Mouse (Mus musculus) kidney, embryonic 15.5 days (tissue): ENCODE results near the gene Mogat1. TPM values are rescaled to one million over a fixed set of nuclear protein-coding genes. Genes with fewer than 3 reads are reported as not detected.

ENCODE experiments used
- ATAC-seq: fragments of 200-750 bp; cut with Nextera tagmentation; replicated peaks from 2 replicates; pipeline ENCODE4 v1.8.0; 2017; ENCODE audit warnings: moderate TSS enrichment; ENCODE audit not compliant: low FRiP score
- H3K27ac ChIP-seq: fragments of 300-500 bp; sonication (generic); 2 replicates; pipeline ENCODE4 v1.5.1; 2015; ENCODE audit warnings: mild to moderate bottlenecking, inconsistent platforms
- H3K27me3 ChIP-seq: fragments of 300-500 bp; sonication (generic); 2 replicates; pipeline ENCODE4 v1.6.1; 2015; ENCODE audit warnings: inconsistent platforms
- H3K36me3 ChIP-seq: fragments of 300-500 bp; sonication (generic); 2 replicates; pipeline ENCODE4 v1.6.1; 2015; ENCODE audit warnings: inconsistent platforms
- H3K4me1 ChIP-seq: fragments of 300-500 bp; sonication (generic); 2 replicates; pipeline ENCODE4 v1.6.1; 2015; ENCODE audit warnings: inconsistent platforms
- H3K4me2 ChIP-seq: fragments of 300-500 bp; sonication (generic); 2 replicates; pipeline ENCODE4 v1.6.1; 2015; ENCODE audit warnings: moderate library complexity, mild to moderate bottlenecking, inconsistent platforms
- H3K4me3 ChIP-seq: fragments of 300-500 bp; sonication (generic); replicated peaks from 2 replicates; pipeline ENCODE4 v1.5.1; 2015; ENCODE audit warnings: mild to moderate bottlenecking, inconsistent platforms
- H3K9ac ChIP-seq: fragments of 300-500 bp; sonication (generic); 2 replicates; pipeline ENCODE4 v1.6.1; 2015; ENCODE audit warnings: mild to moderate bottlenecking, inconsistent platforms
- H3K9me3 ChIP-seq: fragments of 300-500 bp; sonication (generic); replicated peaks from 2 replicates; pipeline ENCODE4 v1.6.1; 2016; ENCODE audit warnings: inconsistent platforms
- WGBS: fragments of 180-500 bp; shearing (Covaris S2); methylation state at CpG from one replicate; pipeline ENCODE4 v1.1.7; 2015; ENCODE audit warnings: mixed read lengths; 5-methylcytosine and 5-hydroxymethylcytosine counted together
- polyA plus RNA-seq: library from polyadenylated mRNA; unstranded; fragments of >200 nt; fragmentation: Nextera tagmentation; extraction: Ambion mirVana; gene quantifications from 2 replicates; pipeline ENCODE4 v1.2.1, GENCODE M21; 2015

Gene Mogat1
- polyA plus RNA-seq, 1 experiment from 2014 or later = 0.47 TPM

GRCm38 (mm10) chr1:78512756-78513155 is 2.0 kb downstream of the Mogat1 start:
- Histone ChIP-seq H3K9ac (no peak overlapping the region), H3K27me3 (peaks cover 6% of the 10 kb centered on the region), H3K9me3 (no peaks in the 10 kb centered on the region), H3K4me1 (peaks cover 12% of the 10 kb centered on the region; the same call in 1 of the 2 replicates), H3K27ac (no peak overlapping the region), H3K36me3 (no peaks in the 10 kb centered on the region), H3K4me3 (no peak overlapping the region), H3K4me2 (no peak overlapping the region)
- no peak for ATAC-seq
- 78% methylated on average over 8 of the region's 8 CpGs for WGBS

DNA sequence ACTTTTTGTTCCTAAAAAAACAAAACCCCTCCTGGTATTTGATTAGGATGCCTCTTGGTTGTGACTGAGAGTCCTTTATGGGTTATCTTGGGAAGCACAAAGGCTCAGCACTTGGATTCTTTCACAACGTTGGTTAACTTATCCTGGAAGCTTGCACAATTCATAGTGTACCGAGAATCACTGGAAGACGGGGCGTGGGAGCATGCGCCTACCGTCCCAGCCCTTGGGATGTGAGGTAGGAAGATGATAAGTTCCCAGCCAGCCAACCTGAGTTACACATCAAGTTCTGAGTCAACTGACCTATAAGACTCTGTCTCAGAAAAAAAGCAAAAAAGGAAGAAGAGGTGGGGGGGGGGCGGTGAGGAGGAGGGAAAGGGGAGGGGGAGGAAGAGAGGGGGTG is 8.1 kb downstream of the Mogat1 start:
- Histone ChIP-seq H3K27me3 (no peaks in the 10 kb centered on the region), H3K4me1 (no peaks in the 10 kb centered on the region), H3K9me3 (no peaks in the 10 kb centered on the region), H3K36me3 (no peaks in the 10 kb centered on the region), H3K9ac (no peak overlapping the region), H3K4me3 (no peak overlapping the region), H3K4me2 (no peak overlapping the region), H3K27ac (no peak overlapping the region)
- 89% methylated on average over 7 of the region's 7 CpGs for WGBS
- ATAC-seq = no peak

GRCm38 (mm10) chr1:78525189-78525886 is 14.5 kb downstream of the Mogat1 start:
- Histone ChIP-seq H3K9me3 (no peaks in the 10 kb centered on the region), H3K4me2 (peak overlapping the region; percentile 40), H3K27ac (no peak overlapping the region), H3K9ac (no peak overlapping the region), H3K4me3 (no peak overlapping the region), H3K36me3 (no peaks in the 10 kb centered on the region), H3K4me1 (0 out of 2 replicates have a peak, but pooled peaks cover 6% of the 10 kb centered on the region), H3K27me3 (no peaks in the 10 kb centered on the region)
- no peak; the same call in 1 of the 2 replicates for ATAC-seq
- 36% methylated on average over 23 of the region's 23 CpGs for WGBS

DNA sequence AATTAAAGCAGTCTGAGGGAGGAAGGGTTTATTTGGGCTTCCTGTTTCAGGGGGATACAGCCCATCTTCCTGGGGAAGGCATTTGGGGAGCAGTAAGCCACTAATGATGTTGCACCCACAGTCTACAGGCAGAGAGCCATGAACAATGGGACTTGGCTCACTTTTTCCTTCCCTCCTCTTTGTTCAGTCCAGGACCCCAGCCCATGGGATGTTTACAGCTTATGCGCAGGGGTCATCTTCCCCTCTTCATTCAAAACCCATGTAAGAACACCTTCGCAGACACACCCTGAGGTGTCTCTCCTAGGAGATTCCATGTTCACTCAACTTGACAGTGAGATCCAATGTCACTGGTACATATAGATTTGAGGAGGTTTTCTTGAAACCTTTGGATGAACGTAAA is 17.6 kb downstream of the Mogat1 start:
- H3K4me1 ChIP-seq = 0 out of 2 replicates have a peak, but pooled peaks cover 6% of the 10 kb centered on the region
- no peaks in the 10 kb centered on the region for H3K27me3 ChIP-seq
- no peak overlapping the region for H3K9ac ChIP-seq
- 87% methylated on average over 3 of the region's 3 CpGs for WGBS
- no peak overlapping the region for H3K27ac ChIP-seq
- no peak overlapping the region for H3K4me3 ChIP-seq
- H3K4me2 ChIP-seq = no peak overlapping the region
- no peaks in the 10 kb centered on the region for H3K36me3 ChIP-seq
- ATAC-seq = no peak
- no peaks in the 10 kb centered on the region for H3K9me3 ChIP-seq

GRCm38 (mm10) chr1:78529011-78529410 is 18.2 kb downstream of the Mogat1 start:
- H3K4me2 ChIP-seq = no peak overlapping the region
- H3K27ac ChIP-seq = no peak overlapping the region
- no peak overlapping the region for H3K9ac ChIP-seq
- no peaks in the 10 kb centered on the region for H3K9me3 ChIP-seq
- no peak overlapping the region for H3K4me3 ChIP-seq
- H3K4me1 ChIP-seq = 0 out of 2 replicates have a peak, but pooled peaks cover 6% of the 10 kb centered on the region
- WGBS = 89% methylated on average over 8 of the region's 8 CpGs
- H3K27me3 ChIP-seq = no peaks in the 10 kb centered on the region
- no peak for ATAC-seq
- no peaks in the 10 kb centered on the region for H3K36me3 ChIP-seq

GRCm38 (mm10) chr1:78530500-78531215 is 19.9 kb downstream of the Mogat1 start:
- 66% methylated on average over 7 of the region's 7 CpGs for WGBS
- H3K27me3 ChIP-seq = no peaks in the 10 kb centered on the region
- no peaks in the 10 kb centered on the region for H3K36me3 ChIP-seq
- ATAC-seq = no peak
- H3K27ac ChIP-seq = no peak overlapping the region
- no peak overlapping the region for H3K4me3 ChIP-seq
- H3K9ac ChIP-seq = no peak overlapping the region
- no peaks in the 10 kb centered on the region for H3K9me3 ChIP-seq
- H3K4me2 ChIP-seq = no peak overlapping the region
- 0 out of 2 replicates have a peak, but pooled peaks cover 3% of the 10 kb centered on the region for H3K4me1 ChIP-seq

GRCm38 (mm10) chr1:78532184-78532800 is 21.5 kb downstream of the Mogat1 start:
- 89% methylated on average over 15 of the region's 15 CpGs for WGBS
- H3K9me3 ChIP-seq = no peaks in the 10 kb centered on the region
- no peak overlapping the region for H3K4me2 ChIP-seq
- no peak overlapping the region for H3K27ac ChIP-seq
- H3K4me1 ChIP-seq = 0 out of 2 replicates have a peak, but pooled peaks cover 3% of the 10 kb centered on the region
- no peak overlapping the region for H3K4me3 ChIP-seq
- H3K27me3 ChIP-seq = no peaks in the 10 kb centered on the region
- no peak overlapping the region for H3K9ac ChIP-seq
- no peak for ATAC-seq
- no peaks in the 10 kb centered on the region for H3K36me3 ChIP-seq

DNA sequence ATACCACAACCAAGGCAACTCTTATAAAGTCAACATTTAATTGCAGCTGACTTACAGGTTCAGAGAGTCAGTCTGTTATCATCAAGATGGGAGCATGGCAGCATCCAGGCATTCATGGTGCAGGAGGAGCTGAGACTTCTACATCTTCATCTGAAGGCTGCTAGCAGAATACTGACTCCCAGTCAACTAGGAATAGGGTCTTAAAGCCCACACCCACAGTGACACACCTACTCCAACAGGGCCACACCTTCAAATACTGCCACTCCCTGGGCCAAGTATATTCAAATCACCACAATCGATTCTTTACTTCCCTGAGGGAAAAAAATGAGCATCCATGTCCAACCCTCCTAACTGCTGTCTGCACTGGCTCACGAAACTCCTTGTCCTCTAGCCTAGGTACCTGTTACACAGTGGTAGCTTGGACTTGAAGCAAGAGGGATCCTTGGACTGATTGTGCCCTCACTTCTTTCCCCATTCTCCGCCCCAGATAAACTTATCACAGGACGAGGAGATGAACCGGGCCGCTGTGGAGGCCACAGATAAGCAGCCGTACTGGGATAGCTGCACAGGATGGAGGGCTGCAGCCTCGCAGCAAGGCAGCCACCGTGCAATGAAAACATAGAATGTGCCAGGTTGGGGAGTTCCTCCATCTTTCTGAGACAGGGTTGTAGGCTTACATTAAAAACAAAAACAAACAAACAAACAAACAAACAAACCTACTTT is 23.8 kb downstream of the Mogat1 start:
- no peak overlapping the region for H3K27ac ChIP-seq
- H3K27me3 ChIP-seq = no peaks in the 10 kb centered on the region
- no peak overlapping the region for H3K4me3 ChIP-seq
- H3K9ac ChIP-seq = no peak overlapping the region
- no peak overlapping the region for H3K4me2 ChIP-seq
- WGBS = 91% methylated on average over 9 of the region's 9 CpGs
- H3K9me3 ChIP-seq = no peaks in the 10 kb centered on the region
- H3K4me1 ChIP-seq = peaks cover 8% of the 10 kb centered on the region; the same call in 1 of the 2 replicates
- no peaks in the 10 kb centered on the region for H3K36me3 ChIP-seq
- ATAC-seq = no peak

DNA sequence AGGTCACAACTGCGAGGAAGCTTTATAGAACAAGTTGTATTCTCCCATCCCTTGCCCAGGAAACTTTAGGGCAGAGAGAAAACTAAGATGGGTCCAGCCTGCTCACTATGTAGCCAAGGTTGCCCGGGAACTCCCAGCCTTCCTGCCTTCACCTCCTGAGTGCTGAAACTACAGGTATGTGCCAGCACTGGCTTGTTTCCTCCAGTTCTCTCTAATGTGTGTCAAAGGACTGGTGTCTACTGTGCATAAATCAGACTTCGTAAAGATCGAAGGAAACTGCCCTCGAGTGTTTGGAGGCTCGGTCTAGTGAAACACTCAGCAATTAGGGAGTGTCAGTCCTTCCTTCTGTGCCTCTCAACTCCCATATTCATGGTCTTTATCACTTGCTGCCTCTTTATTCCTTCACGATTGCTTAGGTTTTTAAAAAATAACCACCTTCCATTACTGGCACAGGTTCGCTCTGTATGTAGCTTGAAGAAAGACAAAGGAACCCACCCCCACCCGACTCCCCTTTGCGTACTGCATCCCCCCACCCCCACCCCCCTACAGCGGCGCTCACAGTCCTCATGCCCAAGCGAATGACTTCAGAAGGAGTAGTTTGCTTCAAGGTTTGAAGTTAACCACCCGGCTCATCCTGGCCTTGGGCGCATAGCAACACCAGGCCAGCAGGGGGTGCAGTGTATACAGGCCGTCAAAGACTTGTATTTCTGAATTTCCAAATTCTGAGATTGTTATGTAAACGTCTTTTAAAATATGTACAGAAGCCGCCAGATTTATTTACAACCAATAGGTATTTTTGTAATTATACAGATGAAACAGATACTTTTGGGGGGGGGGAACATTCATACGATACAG is 25.7 kb downstream of the Mogat1 start:
- H3K4me3 ChIP-seq = no peak overlapping the region

DNA sequence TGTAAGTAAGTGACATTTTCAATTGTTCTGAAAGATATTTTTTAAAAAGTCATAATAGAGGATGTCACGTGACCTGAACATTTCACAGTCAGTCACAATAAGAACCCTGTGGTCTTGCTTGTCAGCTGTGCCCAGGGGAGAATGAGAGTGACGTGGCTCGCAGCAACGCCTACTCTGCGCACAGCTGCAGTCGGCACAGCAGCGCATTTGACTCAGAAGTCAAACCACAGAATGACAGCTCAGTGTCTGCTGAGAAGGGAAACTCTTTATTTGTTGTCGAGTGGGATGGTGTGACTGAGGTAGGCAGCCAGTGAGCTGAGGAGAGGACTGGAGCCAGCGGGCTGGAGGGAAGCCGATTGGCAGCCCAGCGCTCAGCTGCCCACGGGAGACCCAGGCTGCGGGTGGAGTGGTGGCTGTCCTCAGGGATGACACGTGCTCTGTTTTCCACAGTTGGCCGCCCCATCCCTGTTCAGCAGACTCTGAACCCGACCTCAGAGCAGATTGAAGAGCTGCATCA is 26.8 kb downstream of the Mogat1 start:
- H3K4me1 ChIP-seq = peaks cover 8% of the 10 kb centered on the region; the same call in 1 of the 2 replicates
- H3K9me3 ChIP-seq = no peaks in the 10 kb centered on the region
- H3K27me3 ChIP-seq = no peaks in the 10 kb centered on the region
- H3K4me2 ChIP-seq = peak overlapping the region; percentile 61
- no peak overlapping the region for H3K9ac ChIP-seq
- WGBS = 41% methylated on average over 16 of the region's 16 CpGs
- ATAC-seq = peak; percentile 60; the same call in 1 of the 2 replicates
- no peaks in the 10 kb centered on the region for H3K36me3 ChIP-seq
- peak overlapping the region; percentile 28 for H3K4me3 ChIP-seq
- H3K27ac ChIP-seq = no peak overlapping the region

More for the DNA sequence above, 25.7 kb downstream of the Mogat1 start:
- ATAC-seq = peak; percentile 71; the same call in 1 of the 2 replicates
- Histone ChIP-seq H3K36me3 (no peaks in the 10 kb centered on the region), H3K4me1 (peaks cover 8% of the 10 kb centered on the region; the same call in 1 of the 2 replicates), H3K27ac (no peak overlapping the region), H3K9me3 (no peaks in the 10 kb centered on the region), H3K27me3 (no peaks in the 10 kb centered on the region), H3K4me2 (peak overlapping the region; percentile 61), H3K9ac (no peak overlapping the region)
- WGBS = 21% methylated on average over 19 of the region's 19 CpGs

DNA sequence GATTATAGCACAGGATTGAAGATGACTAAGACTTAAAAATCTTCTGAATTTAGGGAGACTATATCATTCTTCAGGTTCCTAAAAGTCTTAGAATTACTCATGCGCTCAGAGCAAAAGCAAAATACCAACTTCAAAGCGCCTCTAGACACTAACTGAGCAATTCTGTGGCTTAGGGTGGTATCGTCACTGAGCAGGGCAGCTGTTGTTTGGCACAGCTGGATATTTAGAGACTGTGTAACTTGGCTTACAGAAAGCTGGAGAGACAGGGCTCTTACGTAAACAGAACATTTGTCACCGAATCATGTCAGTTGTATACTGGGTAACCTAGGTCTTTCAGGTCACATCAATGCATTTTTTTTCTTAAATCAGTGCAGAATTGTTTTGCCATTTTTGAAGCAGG is 27.6 kb downstream of the Mogat1 start:
- H3K27ac ChIP-seq = no peak overlapping the region
- H3K4me2 ChIP-seq = no peak overlapping the region
- H3K9me3 ChIP-seq = no peaks in the 10 kb centered on the region
- no peak overlapping the region for H3K4me3 ChIP-seq
- WGBS = 56% methylated on average over 5 of the region's 5 CpGs
- H3K27me3 ChIP-seq = no peaks in the 10 kb centered on the region
- peaks cover 8% of the 10 kb centered on the region; the same call in 1 of the 2 replicates for H3K4me1 ChIP-seq
- ATAC-seq = no peak
- no peak overlapping the region for H3K9ac ChIP-seq
- H3K36me3 ChIP-seq = no peaks in the 10 kb centered on the region
